Mouse (Mus musculus) lung, postnatal 10 days (tissue): ENCODE results near the gene Lilra5.
"Not testable (repeated sequence)": the region's sequence is repeated elsewhere in the genome, so short reads cannot be mapped to it uniquely, and the experiment has no call there.

Experiments
- DNase-seq: peaks from one replicate; pipeline ENCODE4 v3.0.0; 2021

Gene Lilra5

DNA sequence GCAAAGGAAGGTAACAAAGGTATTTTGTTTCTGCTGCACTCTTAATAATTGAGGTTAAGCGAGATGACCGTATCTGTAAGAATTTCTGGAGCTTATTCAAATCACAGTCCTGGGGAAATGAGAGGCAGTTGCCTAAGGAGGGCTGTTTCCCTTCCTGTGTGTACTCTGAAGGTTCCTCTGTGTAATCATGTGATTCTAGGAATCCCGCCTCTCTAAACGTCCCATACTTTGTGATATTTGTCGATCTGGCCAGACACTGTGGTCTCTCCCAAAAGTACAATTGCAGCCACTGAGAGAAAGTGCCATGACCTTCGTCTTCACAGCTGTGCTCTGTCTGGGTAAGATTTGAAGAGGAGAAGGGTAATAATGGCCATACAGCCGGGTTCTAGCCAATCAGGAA lies at the start of gene Lilra5:
Lilra5 (plus strand) TSS at position 301 of the 400 bp plus-strand sequence.
- DNase-seq, result no peak

DNA sequence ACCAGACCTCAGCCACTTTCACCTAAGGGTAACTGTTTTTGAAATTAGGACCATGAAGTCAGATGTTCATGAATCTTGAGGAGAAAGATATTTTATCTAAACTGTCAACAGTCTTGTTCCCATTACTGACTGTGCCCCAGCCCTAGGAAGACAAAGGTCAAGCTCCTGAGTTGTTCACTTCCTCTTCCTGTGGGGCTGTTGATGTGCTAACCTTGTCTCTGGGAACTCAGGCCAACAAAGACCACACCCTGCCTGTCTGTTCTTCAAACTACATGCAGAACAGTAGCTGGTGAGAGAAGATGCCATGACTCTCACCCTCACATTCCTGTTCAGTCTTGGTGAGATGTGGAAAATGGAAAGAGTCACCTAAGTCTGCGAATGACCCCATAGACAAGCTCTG lies 30.4 kb upstream of the Lilra5 start:
- no peak for DNase-seq

DNA sequence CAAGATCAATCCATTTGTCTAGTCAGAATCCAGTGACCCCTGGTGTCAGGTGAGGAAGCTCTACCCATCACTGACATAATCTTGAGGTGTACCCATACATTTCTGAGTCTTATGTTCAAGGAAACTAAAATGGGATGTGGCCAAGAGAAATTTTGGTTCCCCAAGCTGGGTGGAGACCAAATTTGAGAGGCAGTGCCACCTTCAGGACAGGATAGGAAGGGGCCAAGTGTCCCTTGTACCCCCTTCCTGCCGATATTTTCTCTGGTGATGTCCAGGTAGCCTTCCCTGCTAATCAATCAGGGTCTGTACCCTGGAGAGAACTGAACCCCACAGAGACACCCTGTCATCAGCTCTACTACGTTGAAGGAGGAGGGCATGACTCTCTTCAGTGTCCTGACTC lies 28.9 kb upstream of the Lilra5 start:
- peak; percentile 6 for DNase-seq

DNA sequence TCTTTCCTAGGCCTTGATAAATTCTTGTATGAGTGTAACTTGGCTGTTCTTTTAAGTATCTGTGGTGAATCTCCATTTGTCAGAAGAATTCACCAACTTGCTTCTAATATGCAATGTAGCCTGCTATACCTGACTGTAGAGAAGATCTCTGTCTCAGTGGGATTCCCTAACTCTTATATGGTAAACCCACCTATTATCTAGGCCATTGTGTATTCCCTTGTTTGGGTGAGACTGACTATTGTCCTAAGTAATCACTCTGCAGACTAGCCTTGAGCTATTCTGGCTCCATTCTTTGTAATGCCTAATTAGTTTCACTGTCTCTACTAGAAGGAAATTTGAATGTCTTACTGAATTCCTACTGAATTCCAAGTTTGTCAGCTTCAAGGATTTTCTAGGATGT lies 24.1 kb upstream of the Lilra5 start:
- not testable (repeated sequence) for DNase-seq

DNA sequence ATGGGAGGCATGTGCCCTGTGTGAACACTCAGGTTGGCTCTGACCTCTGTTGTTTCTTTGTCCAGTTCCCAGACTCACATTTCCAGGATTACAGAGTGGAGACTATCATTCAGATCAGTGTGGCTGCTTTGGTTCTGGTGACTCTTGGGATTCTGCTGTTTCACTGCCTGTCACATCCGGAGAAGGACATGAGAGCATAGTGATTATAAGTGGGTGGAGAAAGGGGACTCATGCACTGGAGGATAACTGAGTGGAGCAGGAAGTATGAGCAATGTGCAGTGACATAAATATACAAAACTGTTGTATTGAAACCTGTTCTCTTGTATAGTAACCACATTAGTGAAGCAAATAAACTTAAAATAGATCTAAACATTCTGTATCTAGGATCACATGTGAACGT lies 22.2 kb upstream of the Lilra5 start:
- DNase-seq, result no peak

GRCm38 (mm10) chr7:4215805-4216204 lies 21.7 kb upstream of the Lilra5 start:
- DNase-seq, result no peak

DNA sequence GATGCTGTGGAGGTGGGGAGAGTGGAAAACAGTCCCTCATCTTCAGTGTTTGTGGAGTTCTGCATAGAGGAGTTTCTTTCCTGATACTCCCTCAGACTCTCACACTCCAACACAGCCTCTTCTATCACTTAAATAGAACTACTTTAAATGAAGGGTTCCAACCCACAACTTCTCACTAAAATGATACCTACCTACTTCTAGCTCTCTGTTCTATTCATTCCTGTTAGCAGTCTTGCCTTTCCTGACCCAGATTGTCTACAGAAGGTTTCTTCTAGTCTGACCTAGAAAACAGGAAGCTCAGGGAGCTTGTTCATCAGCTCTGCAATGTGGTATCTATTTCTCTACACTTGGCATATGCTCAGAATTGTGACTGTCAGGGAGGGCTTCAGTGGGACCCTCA lies 2.0 kb upstream of the Lilra5 start:
- DNase-seq, result no peak

GRCm38 (mm10) chr7:4239038-4239721 lies 1.6 kb downstream of the Lilra5 start:
- no peak for DNase-seq

- not testable (repeated sequence) for DNase-seq
Measured at GRCm38 (mm10) chr7:4251211-4251610, 13.7 kb downstream of the Lilra5 start.

DNA sequence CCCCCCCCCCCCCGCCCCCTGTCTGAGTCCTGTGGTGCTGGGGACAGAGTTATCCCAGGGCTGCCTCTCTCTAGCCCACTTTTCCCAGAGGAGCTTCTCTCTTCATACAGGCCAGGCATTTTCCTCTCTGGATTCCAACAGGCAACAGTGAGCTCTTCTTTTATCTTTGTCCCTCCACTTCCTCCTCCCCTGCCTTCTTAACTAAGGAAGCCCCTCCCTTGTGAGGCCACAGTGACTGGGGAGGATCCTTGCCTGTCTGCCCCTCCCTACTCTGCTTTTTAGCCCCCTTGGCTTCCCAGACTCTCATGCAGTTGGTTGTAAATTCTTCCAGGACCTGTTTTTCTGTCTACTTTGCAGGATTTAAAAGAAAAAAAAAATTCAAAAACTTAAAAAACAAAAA lies 18.5 kb downstream of the Lilra5 start:
- DNase-seq, result not testable (repeated sequence)

- not testable (repeated sequence) for DNase-seq
Measured at GRCm38 (mm10) chr7:4260521-4260920, 23.0 kb downstream of the Lilra5 start.

GRCm38 (mm10) chr7:4272106-4272505 lies 34.6 kb downstream of the Lilra5 start:
- DNase-seq, result not testable (repeated sequence)

- peak; percentile 6 for DNase-seq
Measured at GRCm38 (mm10) chr7:4273874-4274273, 36.3 kb downstream of the Lilra5 start.

DNA sequence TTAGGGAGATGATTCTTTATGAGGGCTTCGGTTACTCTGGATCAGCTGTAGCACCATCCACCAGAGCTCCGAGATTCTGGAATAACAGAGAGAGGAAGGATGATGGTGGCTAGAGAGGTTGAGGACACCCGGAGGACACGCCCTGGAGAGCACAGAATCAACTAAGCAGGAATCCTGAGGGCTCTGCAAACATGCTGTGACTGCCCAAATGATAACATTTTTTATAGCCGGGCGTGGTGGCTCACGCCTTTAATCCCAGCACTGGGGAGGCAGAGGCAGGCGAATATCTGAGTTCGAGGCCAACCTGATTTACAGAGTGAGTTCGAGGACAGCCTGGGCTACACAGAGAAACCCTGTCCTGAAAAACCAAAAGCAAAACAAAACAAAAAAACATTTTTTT lies 37.9 kb downstream of the Lilra5 start:
- DNase-seq, result not testable (repeated sequence)

DNA sequence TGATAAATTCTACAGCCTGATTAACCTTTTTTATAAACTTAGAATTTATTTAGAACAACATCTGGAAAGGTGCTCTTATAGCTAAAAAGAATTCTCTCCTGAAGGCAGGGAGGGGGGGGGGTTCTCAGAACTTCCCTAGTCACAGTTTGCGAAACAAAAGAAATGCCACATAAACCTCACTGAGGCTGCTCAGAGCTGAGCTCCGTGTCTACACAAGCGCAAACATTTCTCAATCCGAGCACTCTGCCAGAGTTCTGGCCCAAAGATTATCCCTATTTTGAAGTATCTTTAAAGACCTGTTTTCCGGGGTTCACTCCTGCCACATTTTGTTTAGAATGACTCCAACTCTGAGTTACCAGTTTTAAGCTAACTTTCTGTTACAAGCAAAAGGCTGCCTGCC lies 55.1 kb downstream of the Lilra5 start:
- no peak for DNase-seq
